Mouse (Mus musculus) kidney, adult 2 months (tissue): Measurements from ENCODE around the gene Trip13.

ENCODE experiments used
- CTCF ChIP-seq: fragments of 200-500 bp; conservative IDR thresholded peaks from 2 replicates; pipeline ENCODE4 v1.5.1; 2011; ENCODE audit warnings: low read depth, mild to moderate bottlenecking, control low read depth, low read length, moderate library complexity, mixed read lengths; ENCODE audit not compliant: insufficient read depth, insufficient read length
- POLR2A ChIP-seq: fragments of 200-500 bp; IDR thresholded peaks from one replicate; pipeline ENCODE4 v1.6.1; 2011; ENCODE audit warnings: low read depth, low read length, control low read depth

GRCm38 (mm10) chr13:73938177-73938560 lies 585 bp upstream of the Trip13 start:
- TF ChIP-seq POLR2A = no peak
- TF ChIP-seq CTCF = no peak
